Comparison of ENCODE assay signal across 9 mouse cellular contexts in the genomic region with DNA sequence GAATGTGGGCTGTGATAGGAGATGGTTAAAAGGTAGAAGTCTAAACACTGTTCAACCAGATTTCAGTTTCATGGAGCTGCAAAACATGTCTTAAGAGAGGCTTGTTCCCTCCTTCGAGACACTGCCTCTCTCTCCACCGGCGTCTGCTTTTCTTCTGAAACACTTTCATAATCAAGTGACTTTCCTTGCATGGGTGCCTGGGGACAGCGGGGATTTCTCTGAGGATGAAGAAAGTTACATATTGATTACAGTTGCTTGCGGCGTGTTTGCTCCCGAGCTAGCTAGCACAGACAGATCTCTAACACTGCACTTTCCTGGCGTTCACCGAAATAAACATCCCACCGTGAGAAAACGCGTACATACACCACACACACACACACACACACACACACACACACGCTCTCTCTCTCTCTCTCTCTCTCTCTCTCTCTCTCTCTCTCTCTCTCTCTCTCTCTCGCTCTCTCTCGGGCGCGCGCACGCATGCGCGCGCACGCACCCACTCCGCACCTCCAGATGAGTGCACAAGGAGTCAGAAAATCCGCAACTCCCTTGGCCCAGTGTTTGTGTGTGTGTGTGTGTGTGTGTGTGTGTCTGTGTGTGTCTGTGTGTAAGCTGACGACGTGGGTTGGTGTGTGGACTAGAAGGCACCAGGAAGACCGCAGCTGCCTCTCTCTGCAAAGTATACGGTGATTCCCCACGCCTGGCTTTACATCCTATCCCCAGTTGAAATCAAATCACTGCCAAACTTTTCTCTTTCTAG. TPM values are rescaled to one million over a fixed set of nuclear protein-coding genes. Genes with fewer than 3 reads are reported as not detected.
DNase-seq lines count a peak whose midpoint lies in the region; ATAC-seq and TF ChIP-seq lines count a peak whose summit lies in the region.
"Had no signal": no experiment of that assay in that cellular context is flagged by ENCODE, and none has a peak within 500 bp of the region (broad histone marks: within the 10 kb centered on the region; RNA-seq: fewer than 3 reads in every experiment).

No protein-coding gene starts in this region.

- peak overlapping the region; percentile 58 for H3K9ac ChIP-seq in heart, embryonic 11.5 days (ENCODE audit: low read depth, low read length)
- H3K9ac ChIP-seq in kidney, embryonic 15.5 days, result peak overlapping the region; percentile 33
- no peak overlapping the region for H3K9ac ChIP-seq in liver, embryonic 14.5 days (replicated peaks)

- WGBS in heart, embryonic 11.5 days (ENCODE audit: insufficient replicate concordance), result under 1% methylated on average over 29 of the region's 30 CpGs
- under 1% methylated on average over 19 of the region's 30 CpGs for whole genome bisulfite sequencing in kidney, embryonic 15.5 days
- WGBS in liver, embryonic 14.5 days (ENCODE audit: insufficient replicate concordance), result 1% methylated on average over 28 of the region's 30 CpGs
- WGBS in olfactory bulb, adult 2 months, result under 1% methylated on average over 29 of the region's 30 CpGs

- no peak for TF ChIP-seq EP300 in liver, embryonic 14.5 days (IDR thresholded peaks at IDR 0.05; ENCODE audit: low read depth)

- TF ChIP-seq POLR2A in olfactory bulb, adult 2 months (IDR thresholded peaks at IDR 0.05; ENCODE audit: insufficient read depth, low read depth, low read length), result no peak

- intact Hi-C loops in gastrocnemius, adult 2 months (cut with DNase I), result no loop called here

- peak overlapping the region; percentile 88 for H3K4me2 ChIP-seq in heart, embryonic 11.5 days
- H3K4me2 ChIP-seq in kidney, embryonic 15.5 days, result peak overlapping the region; percentile 91
- H3K4me2 ChIP-seq in liver, embryonic 14.5 days (ENCODE audit: low read depth), result peak overlapping the region; percentile 63

- 0 out of 2 replicates have a peak, but pooled peaks have one; percentile 23 for ATAC-seq in heart, embryonic 11.5 days (replicated peaks; ENCODE audit: insufficient number of reproducible peaks, low FRiP score, low TSS enrichment)
- ATAC-seq in kidney, embryonic 15.5 days (replicated peaks; ENCODE audit: low FRiP score), result peak; percentile 66
- peak; percentile 40 for ATAC-seq in liver, embryonic 14.5 days (ENCODE audit: insufficient read depth)

- H3K4me1 ChIP-seq in heart, embryonic 11.5 days (ENCODE audit: control insufficient read depth, insufficient read depth, low read length), result peaks cover 9% of the 10 kb centered on the region
- peaks cover 45% of the 10 kb centered on the region for H3K4me1 ChIP-seq in kidney, embryonic 15.5 days
- H3K4me1 ChIP-seq in liver, embryonic 14.5 days (replicated peaks; ENCODE audit: control insufficient read depth in 2 of 2, insufficient read depth in 2 of 2, low read length in 1 of 2), result no peaks in the 10 kb centered on the region; a peak in 1 of 4 replicates
- peaks cover 8% of the 10 kb centered on the region; the same call in 1 of the 2 replicates for H3K4me1 ChIP-seq in olfactory bulb, adult 2 months (ENCODE audit: control insufficient read depth, insufficient read depth, low read length)

- no peak for TF ChIP-seq CTCF in gastrocnemius, adult 2 months (IDR thresholded peaks at IDR 0.05)
- TF ChIP-seq CTCF in liver, embryonic 14.5 days (IDR thresholded peaks at IDR 0.05; ENCODE audit: low read depth), result no peak
- no peak for TF ChIP-seq CTCF in olfactory bulb, adult 2 months (IDR thresholded peaks at IDR 0.05; ENCODE audit: insufficient read depth, low read depth, low read length)

- H3K4me3 ChIP-seq in gastrocnemius, adult 2 months, result peak overlapping the region; percentile 77
- peak overlapping the region; percentile 58 for H3K4me3 ChIP-seq in heart, embryonic 11.5 days (ENCODE audit: low read depth, low read length)
- H3K4me3 ChIP-seq in kidney, embryonic 15.5 days (replicated peaks), result peak overlapping the region; percentile 59
- peak overlapping the region; percentile 36 to 73 for H3K4me3 ChIP-seq in liver, embryonic 14.5 days (ENCODE audit: insufficient read depth in 1 of 2, low read depth in 2 of 2, low read length in 2 of 2)
- peak overlapping the region; percentile 88 for H3K4me3 ChIP-seq in olfactory bulb, adult 2 months (ENCODE audit: insufficient read depth, low read depth, low read length)

- H3K27me3 ChIP-seq in heart, embryonic 11.5 days (ENCODE audit: control insufficient read depth, insufficient read depth, low read length), result peaks cover 18% of the 10 kb centered on the region
- peaks cover 37% of the 10 kb centered on the region for H3K27me3 ChIP-seq in kidney, embryonic 15.5 days
- peaks cover 49% of the 10 kb centered on the region for H3K27me3 ChIP-seq in liver, embryonic 14.5 days (ENCODE audit: control insufficient read depth, insufficient read depth, low read length)

- H3K27ac ChIP-seq in gastrocnemius, adult 2 months, result peak overlapping the region; percentile 49; the same call in 1 of the 2 replicates
- no peak overlapping the region for H3K27ac ChIP-seq in heart, embryonic 11.5 days (ENCODE audit: low read depth, low read length)
- peak overlapping the region; percentile 80 for H3K27ac ChIP-seq in kidney, embryonic 15.5 days
- H3K27ac ChIP-seq in liver, embryonic 14.5 days, result no peak overlapping the region
- peak overlapping the region; percentile 43 for H3K27ac ChIP-seq in olfactory bulb, adult 2 months (ENCODE audit: insufficient read depth, low read depth, low read length)

- no peak for DNase-seq in gastrocnemius, adult 2 months
- no peak for DNase-seq in gastrocnemius, adult 8-10 months (ENCODE audit: low spot score in 2 of 2)
- peak; percentile 43 to 72 for DNase-seq in cerebellum, postnatal 25 days
- no peak for DNase-seq in liver, embryonic 14.5 days (ENCODE audit: low read depth in 3 of 3, low spot score in 3 of 3)
- DNase-seq in thymus, postnatal 4 days, result no peak

- H3K9me3 ChIP-seq in heart, embryonic 11.5 days (replicated peaks; ENCODE audit: control insufficient read depth, low read length), result no peaks in the 10 kb centered on the region
- H3K9me3 ChIP-seq in kidney, embryonic 15.5 days (replicated peaks), result no peaks in the 10 kb centered on the region
- no peaks in the 10 kb centered on the region for H3K9me3 ChIP-seq in liver, embryonic 14.5 days (ENCODE audit: control insufficient read depth, low read length)

- no peaks in the 10 kb centered on the region for H3K36me3 ChIP-seq in heart, embryonic 11.5 days (ENCODE audit: control insufficient read depth, insufficient read depth, low read length)
- H3K36me3 ChIP-seq in kidney, embryonic 15.5 days, result no peaks in the 10 kb centered on the region
- no peaks in the 10 kb centered on the region for H3K36me3 ChIP-seq in liver, embryonic 14.5 days (replicated peaks; ENCODE audit: control insufficient read depth, insufficient read depth, low read depth)
- H3K36me3 ChIP-seq: G1E had no signal

RNA-seq across cellular contexts. Expression of gene Pcdh17, which starts 0.7 kb away (rescaled TPM):
- under 1 TPM; 0.51 to 0.61 TPM for total RNA-seq in gastrocnemius, adult 2 months (2021)
- total RNA-seq in gastrocnemius, adult 8-10 months (2022), result under 1 TPM; 0.34 to 0.56 (median 0.42) TPM
- polyA plus RNA-seq in heart, embryonic 11.5 days (2014; fragmentation: Nextera tagmentation; extraction: Ambion mirVana), result 1.8 and 1.9 TPM in 2 replicates
- 7.5 TPM in 2 replicates for polyA plus RNA-seq in kidney, embryonic 15.5 days (2015; fragmentation: Nextera tagmentation; extraction: Ambion mirVana)
- polyA plus RNA-seq in liver, embryonic 14.5 days (2012; rRNA removed), result 0.21 and 0.28 TPM in 2 replicates
- polyA plus RNA-seq in liver, embryonic 14.5 days (2014; fragmentation: Nextera tagmentation; extraction: Ambion mirVana), result 0.57 and 0.73 TPM in 2 replicates
- 35.2 and 39.8 TPM in 2 replicates for polyA plus RNA-seq in olfactory bulb, adult 2 months (2012; ENCODE audit: insufficient read depth, insufficient read length, low replicate concordance, missing spikeins)
- polyA plus RNA-seq: G1E had no signal

Comparison
In these comparisons a context has a peak if more than half of its experiments do, and no peak if none do; other contexts are left out.
1. DNase-seq: peak in cerebellum, postnatal 25 days (2 of 2); none in gastrocnemius, adult 2 months (single experiment), gastrocnemius, adult 8-10 months (0 of 2), liver, embryonic 14.5 days (0 of 3) and thymus, postnatal 4 days (single experiment).
2. H3K27ac ChIP-seq: peak in gastrocnemius, adult 2 months (single experiment), kidney, embryonic 15.5 days (single experiment) and olfactory bulb, adult 2 months (single experiment); none in heart, embryonic 11.5 days (single experiment) and liver, embryonic 14.5 days (single experiment).
3. Peak in every context shown above with its lines, with median percentiles within 50 percentile points of each other: H3K4me3 ChIP-seq, ATAC-seq and H3K4me2 ChIP-seq.